Comparison of ENCODE assay signal across 14 mouse cellular contexts in the genomic region with DNA sequence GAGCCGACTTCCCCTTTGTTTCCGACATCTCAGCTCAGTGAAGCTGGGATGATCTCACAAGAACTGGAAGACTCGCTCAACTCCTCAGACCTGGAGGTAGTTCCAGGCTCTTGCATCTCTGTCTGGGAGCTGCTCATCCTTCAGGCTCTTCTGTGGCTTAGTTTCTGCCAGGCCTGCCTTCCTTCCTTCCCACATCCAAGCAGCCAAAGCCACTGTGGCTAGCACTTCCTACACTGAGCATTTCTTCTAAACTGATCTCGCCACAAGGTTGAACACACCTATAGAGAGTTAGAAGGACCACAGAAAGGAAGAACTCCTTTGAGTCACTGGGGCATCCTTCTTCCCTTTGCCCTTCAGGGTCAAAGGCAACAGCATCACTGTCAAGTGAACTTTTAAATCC.
"Had no signal": no experiment of that assay in that cellular context is flagged by ENCODE, and none has a peak within 500 bp of the region (broad histone marks: within the 10 kb centered on the region; RNA-seq: fewer than 3 reads in every experiment).

No protein-coding gene starts in this region.

- DNase-seq: kidney, adult 18-20 months; kidney, postnatal 10 days; lung, embryonic 14.5 days; lung, postnatal 14 days; right cerebral cortex, postnatal 4 days; spleen, adult 18-20 months; thymus, adult 18-20 months; thymus, postnatal 14 days had no signal

- H3K9me3 ChIP-seq: limb, embryonic 15.5 days; liver, embryonic 12.5 days; midbrain, embryonic 12.5 days; neural tube, embryonic 12.5 days had no signal

- H3K4me2 ChIP-seq: limb, embryonic 15.5 days; liver, embryonic 12.5 days; lung, embryonic 14.5 days; midbrain, embryonic 12.5 days; neural tube, embryonic 12.5 days had no signal

- H3K4me3 ChIP-seq: limb, embryonic 15.5 days; liver, embryonic 12.5 days; midbrain, embryonic 12.5 days; myocyte; neural tube, embryonic 12.5 days had no signal

- H3K27me3 ChIP-seq: limb, embryonic 15.5 days; liver, embryonic 12.5 days; midbrain, embryonic 12.5 days; neural tube, embryonic 12.5 days had no signal

- H3K27ac ChIP-seq: limb, embryonic 15.5 days; liver, embryonic 12.5 days; macrophage; midbrain, embryonic 12.5 days; neural tube, embryonic 12.5 days had no signal

- H3K9ac ChIP-seq: limb, embryonic 15.5 days; liver, embryonic 12.5 days; lung, embryonic 14.5 days; midbrain, embryonic 12.5 days; neural tube, embryonic 12.5 days had no signal

- H3K4me1 ChIP-seq: liver, embryonic 12.5 days had no signal

- H3K36me3 ChIP-seq: limb, embryonic 15.5 days; liver, embryonic 12.5 days had no signal

- ATAC-seq: liver, embryonic 12.5 days had no signal
